23 mouse cellular contexts compared by ENCODE assay signal in the genomic region with DNA sequence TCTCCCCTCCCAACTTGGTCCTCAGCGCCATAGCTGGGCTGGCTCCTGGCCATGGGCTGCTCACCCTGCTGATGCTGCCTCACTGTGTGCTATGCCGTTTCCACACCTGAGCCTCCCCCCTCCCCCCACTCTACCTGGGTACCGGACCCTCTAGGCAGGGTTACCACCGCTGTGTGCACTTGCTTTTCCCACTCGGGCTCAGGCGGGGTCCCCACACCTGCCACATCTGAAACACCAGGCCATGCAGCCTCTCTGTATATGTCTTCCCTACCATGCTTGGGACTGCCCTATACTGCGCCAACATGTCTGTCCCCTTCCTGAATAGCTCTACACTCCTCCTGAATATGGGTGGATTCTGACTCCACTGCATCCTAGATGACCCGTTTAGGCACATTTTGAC.
"Had no signal": no experiment of that assay in that cellular context is flagged by ENCODE, and none has a peak within 500 bp of the region (broad histone marks: within the 10 kb centered on the region; RNA-seq: fewer than 3 reads in every experiment).

No protein-coding gene starts in this region.

- DNase-seq: kidney, adult 2 months; layer of hippocampus, adult 9-11 months; layer of hippocampus, postnatal 36 days; liver; lung, adult 18-20 months; lung, postnatal 10 days; lung, postnatal 36 days; right cerebral cortex, adult 18-20 months; right cerebral cortex, postnatal 14 days; right cerebral cortex, postnatal 4 days had no signal

- H3K27ac ChIP-seq: kidney, postnatal 0 days; layer of hippocampus, adult 2 months; left cerebral cortex, adult 2 months; limb, embryonic 12.5 days; liver, embryonic 12.5 days; liver, embryonic 15.5 days; lung, embryonic 15.5 days; midbrain, embryonic 12.5 days; midbrain, embryonic 15.5 days; neural tube, embryonic 12.5 days; neural tube, embryonic 15.5 days; stomach, postnatal 0 days had no signal

- H3K4me1 ChIP-seq: limb, embryonic 12.5 days; liver, embryonic 12.5 days; liver, embryonic 15.5 days; lung, embryonic 15.5 days; neural tube, embryonic 15.5 days had no signal

- H3K36me3 ChIP-seq: limb, embryonic 12.5 days; liver, embryonic 12.5 days; liver, embryonic 15.5 days; lung, embryonic 15.5 days; midbrain, embryonic 12.5 days; midbrain, embryonic 15.5 days; neural tube, embryonic 12.5 days; neural tube, embryonic 15.5 days had no signal

- H3K4me2 ChIP-seq: limb, embryonic 12.5 days; liver, embryonic 12.5 days; liver, embryonic 15.5 days; lung, embryonic 15.5 days; midbrain, embryonic 12.5 days; midbrain, embryonic 15.5 days; neural tube, embryonic 12.5 days; neural tube, embryonic 15.5 days had no signal

- ATAC-seq: intestine, postnatal 0 days; liver, embryonic 12.5 days; midbrain, embryonic 15.5 days had no signal

- H3K9me3 ChIP-seq: liver, embryonic 12.5 days; liver, embryonic 15.5 days; lung, embryonic 15.5 days; midbrain, embryonic 12.5 days; midbrain, embryonic 15.5 days; neural tube, embryonic 12.5 days; neural tube, embryonic 15.5 days had no signal

- H3K27me3 ChIP-seq: limb, embryonic 12.5 days; liver, embryonic 12.5 days; liver, embryonic 15.5 days; lung, embryonic 15.5 days; midbrain, embryonic 15.5 days; neural tube, embryonic 12.5 days; neural tube, embryonic 15.5 days had no signal

- H3K9ac ChIP-seq: limb, embryonic 12.5 days; liver, embryonic 12.5 days; liver, embryonic 15.5 days; lung, embryonic 15.5 days; midbrain, embryonic 12.5 days; midbrain, embryonic 15.5 days; neural tube, embryonic 12.5 days; neural tube, embryonic 15.5 days had no signal

- H3K4me3 ChIP-seq: layer of hippocampus, adult 2 months; left cerebral cortex, adult 2 months; limb, embryonic 12.5 days; liver, embryonic 12.5 days; liver, embryonic 15.5 days; lung, embryonic 15.5 days; midbrain, embryonic 12.5 days; midbrain, embryonic 15.5 days; neural tube, embryonic 12.5 days; neural tube, embryonic 15.5 days had no signal
